Mouse (Mus musculus) midbrain, embryonic 14.5 days (tissue): ENCODE data around the gene Pogz. TPM values are rescaled to one million over a fixed set of nuclear protein-coding genes. Genes with fewer than 3 reads are reported as not detected.
A peak's percentile ranks its signal among the peaks of the same experiment; 100 is the strongest.

Experiments used
- ATAC-seq: fragments of 200-750 bp; cut with Nextera tagmentation; 2 replicates; pipeline ENCODE4 v1.8.0; 2017; ENCODE audit warnings: moderate number of reproducible peaks, moderate library complexity; ENCODE audit not compliant: low FRiP score, low TSS enrichment
- DNase-seq: peaks from one replicate; pipeline ENCODE4 v3.0.0-alpha.2; 2015
- H3K27ac ChIP-seq: fragments of 300-500 bp; sonication (generic); replicated peaks from 2 replicates; pipeline ENCODE4 v1.5.1; 2014; ENCODE audit warnings: mild to moderate bottlenecking, low read depth, low read length, moderate library complexity
- H3K27me3 ChIP-seq: fragments of 300-500 bp; sonication (generic); 2 replicates; pipeline ENCODE4 v1.6.1; 2014; ENCODE audit warnings: low read length, control low read depth, mixed read lengths; ENCODE audit not compliant: control insufficient read depth, insufficient read depth
- H3K36me3 ChIP-seq: fragments of 300-500 bp; sonication (generic); 2 replicates; pipeline ENCODE4 v1.6.1; 2014; ENCODE audit warnings: low read length, control low read depth; ENCODE audit not compliant: control insufficient read depth, insufficient read depth
- H3K4me1 ChIP-seq: fragments of 300-500 bp; sonication (generic); 2 replicates; pipeline ENCODE4 v1.6.1; 2014; ENCODE audit warnings: mild to moderate bottlenecking, antibody characterized with exemption, low read length, control low read depth; ENCODE audit not compliant: control insufficient read depth, insufficient read depth
- H3K4me2 ChIP-seq: fragments of 300-500 bp; sonication (generic); 2 replicates; pipeline ENCODE4 v1.6.1; 2014; ENCODE audit warnings: mild to moderate bottlenecking, low read length, moderate library complexity
- H3K4me3 ChIP-seq: fragments of 300-500 bp; sonication (generic); replicated peaks from 2 replicates; pipeline ENCODE4 v1.5.1; 2014; ENCODE audit warnings: low read depth, low read length
- H3K9ac ChIP-seq: fragments of 300-500 bp; sonication (generic); replicated peaks from 2 replicates; pipeline ENCODE4 v1.6.1; 2014; ENCODE audit warnings: mild to moderate bottlenecking, low read length, moderate library complexity
- H3K9me3 ChIP-seq: fragments of 300-500 bp; sonication (generic); 2 replicates; pipeline ENCODE4 v1.6.1; 2016; ENCODE audit warnings: low read length, control low read depth, mixed read lengths; ENCODE audit not compliant: control insufficient read depth
- WGBS: fragments of 180-500 bp; shearing (Covaris S2); extraction: QIAGEN DNeasy Blood & Tissue Kit; methylation state at CpG from one replicate; pipeline ENCODE4 v1.1.7; 2014; 5-methylcytosine and 5-hydroxymethylcytosine counted together
- polyA plus RNA-seq: library from polyadenylated mRNA; unstranded; fragments of >200 nt; fragmentation: Nextera tagmentation; extraction: Ambion mirVana; gene quantifications from 2 replicates; pipeline ENCODE4 v1.2.1, GENCODE M21; 2014

Gene Pogz
- polyA plus RNA-seq, 1 experiment from 2014 or later: 28.7 TPM

GRCm38 (mm10) chr3:94804976-94805375, 32.4 kb upstream of the Pogz start:
- no peaks in the 10 kb centered on the region for H3K36me3 ChIP-seq
- H3K27ac ChIP-seq: no peak overlapping the region
- DNase-seq (no peak), ATAC-seq (no peak)
- no peaks in the 10 kb centered on the region for H3K9me3 ChIP-seq
- WGBS: 77% methylated on average over 4 of the region's 4 CpGs
- no peak overlapping the region for H3K4me2 ChIP-seq
- H3K4me3 ChIP-seq: no peak overlapping the region
- H3K9ac ChIP-seq: no peak overlapping the region
- no peaks in the 10 kb centered on the region for H3K27me3 ChIP-seq
- H3K4me1 ChIP-seq: no peaks in the 10 kb centered on the region; the same call in 1 of the 2 replicates

GRCm38 (mm10) chr3:94808296-94808695, 29.1 kb upstream of the Pogz start:
- H3K9ac ChIP-seq: no peak overlapping the region
- no peak overlapping the region for H3K27ac ChIP-seq
- no peak overlapping the region for H3K4me3 ChIP-seq
- H3K4me1 ChIP-seq: no peaks in the 10 kb centered on the region; the same call in 1 of the 2 replicates
- no peaks in the 10 kb centered on the region for H3K9me3 ChIP-seq
- no peaks in the 10 kb centered on the region for H3K36me3 ChIP-seq
- no peak for DNase-seq
- no peak for ATAC-seq
- whole genome bisulfite sequencing: 93% methylated on average over 1 of the region's 1 CpGs
- H3K4me2 ChIP-seq: no peak overlapping the region
- H3K27me3 ChIP-seq: no peaks in the 10 kb centered on the region

- H3K9me3 ChIP-seq: no peaks in the 10 kb centered on the region
- no peaks in the 10 kb centered on the region for H3K27me3 ChIP-seq
- 17% methylated on average over 4 of the region's 4 CpGs for WGBS
- no peaks in the 10 kb centered on the region for H3K36me3 ChIP-seq
- H3K4me2 ChIP-seq: no peak overlapping the region
- ATAC-seq: no peak
- H3K27ac ChIP-seq: no peak overlapping the region
- no peaks in the 10 kb centered on the region for H3K4me1 ChIP-seq
- no peak overlapping the region for H3K9ac ChIP-seq
- H3K4me3 ChIP-seq: no peak overlapping the region
- peak; percentile 70 for DNase-seq
These were observed 25.7 kb upstream of the Pogz start for GRCm38 (mm10) chr3:94811628-94812027.

- Histone ChIP-seq H3K27ac (no peak overlapping the region), H3K9me3 (no peaks in the 10 kb centered on the region), H3K9ac (no peak overlapping the region), H3K36me3 (no peaks in the 10 kb centered on the region), H3K4me2 (no peak overlapping the region), H3K4me1 (no peaks in the 10 kb centered on the region), H3K4me3 (no peak overlapping the region), H3K27me3 (no peaks in the 10 kb centered on the region)
- DNase-seq (no peak), ATAC-seq (no peak)
- WGBS: 93% methylated on average over 3 of the region's 3 CpGs
These were observed 23.7 kb upstream of the Pogz start for GRCm38 (mm10) chr3:94813651-94814050.

- H3K4me2 ChIP-seq: no peak overlapping the region
- no peaks in the 10 kb centered on the region for H3K27me3 ChIP-seq
- no peak for ATAC-seq
- H3K4me3 ChIP-seq: no peak overlapping the region
- no peaks in the 10 kb centered on the region for H3K4me1 ChIP-seq
- no peaks in the 10 kb centered on the region for H3K9me3 ChIP-seq
- H3K36me3 ChIP-seq: no peaks in the 10 kb centered on the region
- WGBS: 86% methylated on average over 4 of the region's 4 CpGs
- H3K27ac ChIP-seq: no peak overlapping the region
- no peak overlapping the region for H3K9ac ChIP-seq
- DNase-seq: no peak
These were observed 23.3 kb upstream of the Pogz start for GRCm38 (mm10) chr3:94814063-94814462.

GRCm38 (mm10) chr3:94814663-94815062, 22.7 kb upstream of the Pogz start:
- ATAC-seq (no peak), DNase-seq (no peak)
- no peak overlapping the region for H3K9ac ChIP-seq
- H3K27me3 ChIP-seq: no peaks in the 10 kb centered on the region
- H3K4me3 ChIP-seq: no peak overlapping the region
- no peak overlapping the region for H3K27ac ChIP-seq
- no peaks in the 10 kb centered on the region for H3K36me3 ChIP-seq
- no peaks in the 10 kb centered on the region for H3K9me3 ChIP-seq
- no peak overlapping the region for H3K4me2 ChIP-seq
- H3K4me1 ChIP-seq: no peaks in the 10 kb centered on the region
- 87% methylated on average over 4 of the region's 4 CpGs for WGBS

GRCm38 (mm10) chr3:94815603-94816002, 21.8 kb upstream of the Pogz start:
- H3K4me2 ChIP-seq: no peak overlapping the region
- no peaks in the 10 kb centered on the region for H3K9me3 ChIP-seq
- no peak overlapping the region for H3K4me3 ChIP-seq
- no peaks in the 10 kb centered on the region for H3K27me3 ChIP-seq
- ATAC-seq (no peak), DNase-seq (no peak)
- no peak overlapping the region for H3K9ac ChIP-seq
- no peak overlapping the region for H3K27ac ChIP-seq
- H3K36me3 ChIP-seq: no peaks in the 10 kb centered on the region
- H3K4me1 ChIP-seq: no peaks in the 10 kb centered on the region

GRCm38 (mm10) chr3:94817731-94818130, 19.6 kb upstream of the Pogz start:
- no peak overlapping the region for H3K27ac ChIP-seq
- no peak for ATAC-seq
- H3K9me3 ChIP-seq: no peaks in the 10 kb centered on the region

GRCm38 (mm10) chr3:94819452-94820425, 17.6 kb upstream of the Pogz start:
- Histone ChIP-seq H3K27ac (no peak overlapping the region), H3K27me3 (no peaks in the 10 kb centered on the region), H3K4me3 (no peak overlapping the region), H3K4me1 (no peaks in the 10 kb centered on the region), H3K4me2 (no peak overlapping the region), H3K36me3 (no peaks in the 10 kb centered on the region), H3K9ac (no peak overlapping the region), H3K9me3 (no peaks in the 10 kb centered on the region)
- WGBS: 52% methylated on average over 24 of the region's 24 CpGs
- DNase-seq: peak; percentile 61
- no peak for ATAC-seq

More at GRCm38 (mm10) chr3:94817731-94818130, 19.6 kb upstream of the Pogz start:
- Histone ChIP-seq H3K4me3 (no peak overlapping the region), H3K27me3 (no peaks in the 10 kb centered on the region), H3K36me3 (no peaks in the 10 kb centered on the region), H3K9ac (no peak overlapping the region), H3K4me1 (no peaks in the 10 kb centered on the region), H3K4me2 (no peak overlapping the region)
- DNase-seq: no peak
- 84% methylated on average over 2 of the region's 2 CpGs for whole genome bisulfite sequencing
